Mouse (Mus musculus) cerebellum, postnatal 25 days (tissue): ENCODE data around the gene Atp6v0e.

Experiments
- DNase-seq, 2 experiments: peaks; one replicate each; pipeline ENCODE4 v3.0.0; 2021; ENCODE audit warnings: mixed read lengths in 2 of 2

Atp6v0e gene

GRCm38 (mm10) chr17:26640286-26640740 is 22.7 kb upstream of the Atp6v0e start:
- no peak for DNase-seq

DNA sequence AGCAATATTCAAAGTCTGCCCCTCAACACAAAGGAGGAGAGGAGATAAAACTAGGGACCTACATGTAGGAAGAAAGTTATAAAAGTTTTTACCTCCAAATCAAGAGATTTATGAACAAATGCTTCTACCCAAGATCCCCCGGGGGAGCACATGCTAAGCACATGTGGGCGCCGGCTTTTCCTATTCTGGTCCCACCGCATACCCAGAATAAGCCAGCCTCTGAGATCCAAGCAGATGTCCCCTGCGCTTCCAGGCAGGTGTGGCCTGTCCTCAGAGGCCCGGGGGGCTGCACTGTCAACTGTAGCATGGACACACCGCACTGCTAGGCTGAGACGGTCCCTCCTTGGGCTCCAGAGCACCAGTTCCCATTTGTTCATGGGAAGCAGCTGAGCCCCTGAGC is 19.6 kb upstream of the Atp6v0e start:
- DNase-seq = no peak

GRCm38 (mm10) chr17:26643993-26644392 is 19.0 kb upstream of the Atp6v0e start:
- DNase-seq = no peak

DNA sequence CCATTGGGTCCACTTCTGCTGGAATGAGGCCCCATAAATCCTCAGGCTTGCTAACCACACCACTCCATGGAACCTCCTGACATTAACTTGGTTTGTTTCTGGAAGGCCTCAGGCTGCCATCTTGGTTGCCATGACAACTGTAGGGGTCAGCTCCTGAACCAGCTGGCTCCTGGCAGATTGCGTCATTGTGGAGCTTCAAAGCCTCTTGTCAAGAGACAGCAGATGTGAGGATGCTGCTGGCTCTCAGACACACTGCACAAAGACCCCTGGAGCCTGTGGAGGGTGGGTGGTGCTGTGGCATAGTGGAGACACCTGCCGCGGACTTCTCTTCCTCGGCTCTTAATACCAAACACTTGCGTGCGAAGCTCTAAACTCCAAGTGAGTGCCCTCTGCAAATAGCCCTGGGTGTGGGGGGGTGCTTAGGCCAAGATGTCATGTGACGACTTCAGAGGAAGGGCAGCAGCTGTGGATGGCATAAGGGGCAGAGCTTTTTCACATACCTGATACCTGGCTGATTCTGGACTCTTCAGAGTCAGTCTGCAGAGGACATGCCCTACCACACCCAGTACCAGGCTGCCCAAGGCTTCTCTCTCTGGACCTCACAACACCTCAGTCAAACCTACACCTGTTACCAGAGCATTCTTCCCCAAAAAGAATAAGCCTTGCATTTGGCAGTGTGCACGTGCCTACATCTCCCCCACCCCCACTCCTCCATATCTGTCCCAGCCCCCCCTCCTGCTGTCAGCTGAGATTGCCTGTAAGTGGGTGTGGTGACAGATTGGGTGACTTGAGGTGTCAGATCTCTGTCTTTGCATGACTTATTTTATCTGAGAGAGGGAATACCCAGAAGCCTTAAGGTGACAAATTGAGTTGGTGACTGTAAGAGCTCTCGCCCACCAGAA is 18.3 kb upstream of the Atp6v0e start:
- DNase-seq = no peak

DNA sequence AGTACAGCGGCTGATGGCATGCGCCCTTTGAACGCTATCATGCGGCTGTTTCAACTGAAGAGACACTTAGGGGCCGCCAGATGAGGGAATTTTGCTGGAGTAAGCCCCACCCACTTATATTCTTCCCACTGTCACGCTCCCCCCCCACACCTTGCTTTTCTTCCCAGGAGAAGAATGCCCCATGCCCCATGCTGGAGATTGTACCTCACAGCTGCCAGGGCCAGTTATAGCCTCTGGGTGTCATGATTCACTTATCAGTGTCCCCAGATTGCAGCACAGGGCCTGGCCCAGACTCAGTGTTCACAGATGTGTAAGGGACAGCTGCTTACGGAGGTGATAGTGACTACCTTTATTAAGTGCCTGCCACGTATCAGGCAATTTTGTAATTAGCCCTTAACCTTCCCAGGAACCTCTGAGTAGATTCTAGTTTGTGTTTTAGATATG is 17.6 kb upstream of the Atp6v0e start:
- DNase-seq = no peak

GRCm38 (mm10) chr17:26647283-26647682 is 15.7 kb upstream of the Atp6v0e start:
- DNase-seq = no peak

- peak in 1 of 2 experiments; percentile 35 for DNase-seq
These were observed 13.5 kb upstream of the Atp6v0e start for GRCm38 (mm10) chr17:26649565-26649964.

GRCm38 (mm10) chr17:26650451-26651363 is 12.3 kb upstream of the Atp6v0e start:
- DNase-seq = peak; percentile 74 to 76

GRCm38 (mm10) chr17:26658854-26659572 is 4.0 kb upstream of the Atp6v0e start:
- DNase-seq = no peak

DNA sequence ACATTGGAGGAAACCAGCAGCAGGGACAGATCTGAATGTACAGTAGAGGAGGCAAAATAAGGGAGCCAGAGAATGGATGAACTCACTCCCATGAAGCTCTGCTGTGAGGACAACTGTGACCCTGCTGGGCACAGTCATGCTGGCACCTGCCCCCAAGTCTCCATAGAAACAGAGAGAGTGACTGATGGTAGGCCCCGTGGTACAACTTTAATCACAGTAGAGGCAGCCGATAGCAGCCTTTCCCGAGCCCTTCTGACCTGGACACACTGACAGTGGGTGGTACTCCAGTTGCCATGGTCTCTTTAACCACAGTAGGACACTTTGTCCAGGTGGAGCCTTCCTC is 3.5 kb upstream of the Atp6v0e start:
- DNase-seq = no peak

DNA sequence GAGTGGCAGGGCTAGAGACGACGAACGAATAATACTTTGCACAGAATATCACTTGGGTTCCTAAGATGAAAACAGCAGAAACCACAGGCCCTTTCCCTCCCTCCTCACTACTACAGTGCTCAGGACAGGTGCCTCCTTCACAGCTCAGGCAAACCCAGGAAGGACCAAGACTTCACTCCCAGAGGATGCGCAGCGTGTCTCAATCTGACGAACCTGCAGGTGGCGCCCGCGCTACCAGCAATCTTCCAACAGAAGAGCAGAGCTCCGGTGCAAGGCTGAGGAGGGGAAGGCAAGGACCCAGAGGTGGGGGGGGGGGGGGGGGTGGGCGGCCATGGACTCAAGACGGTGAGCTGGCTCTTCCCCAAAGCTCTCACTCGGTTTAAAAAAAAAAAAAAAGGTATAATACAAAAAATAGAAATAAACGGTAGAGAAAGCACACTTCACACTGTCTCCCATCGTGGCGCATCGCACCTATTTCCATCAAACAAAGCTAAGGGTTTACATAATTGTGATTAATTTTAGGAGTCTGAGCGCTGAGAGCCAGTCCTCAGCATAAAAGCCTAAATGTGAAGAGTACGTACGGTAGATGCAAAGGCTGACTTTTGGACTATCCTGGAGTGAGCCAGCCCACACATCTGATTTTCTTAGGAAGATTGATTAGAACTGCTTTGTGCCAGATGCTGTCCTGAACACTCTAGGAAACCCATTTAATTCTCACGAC is 2.7 kb upstream of the Atp6v0e start:
- DNase-seq = peak; percentile 93 to 95

GRCm38 (mm10) chr17:26662204-26662603 is 827 bp upstream of the Atp6v0e start:
- no peak for DNase-seq

DNA sequence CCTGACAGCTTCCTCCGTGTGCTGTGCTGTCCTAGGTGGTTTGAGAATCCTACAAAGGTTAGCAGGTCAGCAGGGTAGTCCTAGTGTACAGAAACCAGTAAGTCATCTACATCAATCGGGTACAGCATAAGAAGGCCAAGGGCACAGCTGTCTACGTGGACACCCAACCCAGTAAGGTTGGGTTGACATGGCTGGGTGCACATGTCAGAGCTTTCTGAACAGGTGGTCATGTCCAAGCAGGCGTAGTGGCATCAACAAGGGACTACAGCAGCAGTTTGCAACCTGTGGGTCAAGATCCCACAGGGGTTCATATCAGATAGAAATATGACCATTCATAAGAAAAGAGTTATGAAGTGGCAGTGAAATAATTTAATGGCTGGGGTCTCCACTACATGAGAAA is 2.6 kb downstream of the Atp6v0e start:
- DNase-seq = no peak

- no peak for DNase-seq
These were observed 8.2 kb downstream of the Atp6v0e start for GRCm38 (mm10) chr17:26671268-26671667.

DNA sequence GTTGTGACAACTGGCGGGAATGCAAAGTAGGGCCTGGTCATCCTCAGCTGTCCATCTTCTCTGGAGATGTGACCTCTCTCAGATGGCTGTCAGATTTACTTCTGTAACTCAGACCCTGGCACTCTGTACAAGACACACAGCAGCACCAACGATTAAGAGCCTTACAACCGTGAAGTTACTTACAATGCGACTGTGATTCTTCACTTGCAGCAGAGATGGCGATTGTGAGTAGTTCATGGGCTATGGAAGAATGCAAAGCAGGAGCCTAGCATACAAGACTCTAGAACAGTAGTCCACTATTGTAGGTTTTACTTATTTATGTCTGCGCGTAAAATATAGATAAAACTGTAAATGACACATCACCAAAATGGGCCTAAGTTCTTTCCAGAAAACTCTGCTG is 12.8 kb downstream of the Atp6v0e start:
- no peak for DNase-seq

DNA sequence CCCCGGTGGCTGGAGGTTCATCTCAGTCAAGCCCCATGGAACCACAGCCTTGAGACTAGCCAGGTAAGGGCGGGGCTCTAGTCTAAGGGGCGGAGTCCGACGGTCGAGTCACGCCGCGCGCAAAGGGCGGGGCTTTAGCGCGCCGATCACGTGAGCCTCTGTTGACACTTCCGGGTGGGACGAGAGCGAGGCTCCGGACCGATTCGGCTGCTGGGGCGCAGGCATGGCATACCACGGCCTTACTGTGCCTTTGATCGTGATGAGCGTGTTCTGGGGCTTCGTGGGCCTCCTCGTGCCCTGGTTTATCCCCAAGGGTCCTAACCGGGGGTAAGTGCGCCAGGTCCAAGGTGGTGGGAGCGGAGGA is 13.2 kb downstream of the Atp6v0e start:
- DNase-seq = peak; percentile 93 to 97

GRCm38 (mm10) chr17:26676616-26677376 is 13.8 kb downstream of the Atp6v0e start:
- DNase-seq = peak in 1 of 2 experiments; percentile 84

- peak in 1 of 2 experiments; percentile 53 for DNase-seq
These were observed 14.9 kb downstream of the Atp6v0e start for GRCm38 (mm10) chr17:26677711-26678637.

DNA sequence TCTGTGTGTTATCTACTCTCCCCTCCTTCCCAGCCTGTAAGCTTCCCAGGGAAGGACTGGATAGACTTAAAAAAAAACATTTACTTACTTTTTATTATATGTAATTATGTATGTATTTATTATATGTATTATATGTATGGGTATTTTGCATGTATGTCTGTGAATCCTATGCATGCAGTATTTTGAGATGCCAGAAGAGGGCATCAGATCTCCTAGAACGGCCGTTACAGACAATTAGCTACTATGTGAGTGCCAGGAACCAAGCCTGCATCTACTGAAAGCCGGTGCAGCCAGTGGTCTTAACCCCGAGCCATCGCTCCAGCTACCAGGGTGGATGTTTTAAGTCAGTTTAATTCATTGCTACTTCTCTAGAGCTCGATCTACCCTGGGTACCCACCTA is 18.2 kb downstream of the Atp6v0e start:
- no peak for DNase-seq

DNA sequence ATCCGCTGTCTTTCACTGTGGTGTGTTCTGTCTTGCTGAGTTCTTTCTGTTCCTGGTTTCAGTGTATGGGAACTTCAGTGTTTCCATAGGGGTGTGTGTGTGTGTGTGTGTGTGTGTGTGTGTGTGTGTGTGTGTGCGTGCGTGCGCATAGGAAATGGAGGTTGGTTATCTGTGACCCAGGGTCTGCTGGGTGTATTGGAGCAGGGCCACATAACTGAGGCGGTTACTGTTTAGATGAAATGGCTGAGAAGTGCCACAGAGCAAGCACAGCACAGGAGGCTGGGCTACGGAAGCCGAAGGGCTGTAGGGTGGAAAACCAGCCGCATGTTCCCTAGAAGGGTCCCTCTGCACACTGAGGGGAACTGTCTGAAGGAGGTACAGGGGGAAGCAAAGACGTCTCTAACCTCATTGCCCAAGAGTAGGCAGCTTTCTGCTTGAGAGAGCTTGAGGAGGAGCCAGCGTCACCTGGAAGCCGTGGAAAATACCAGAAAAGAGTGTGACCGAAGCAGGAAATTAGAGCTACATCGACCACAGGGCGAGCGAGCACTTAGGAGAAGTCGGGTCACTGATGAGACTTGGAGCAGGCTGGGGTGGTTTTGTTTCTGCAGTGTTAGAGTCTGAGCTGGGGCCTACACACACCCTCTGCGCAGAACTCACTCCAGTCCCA is 23.4 kb downstream of the Atp6v0e start:
- DNase-seq = no peak
